ENCODE assay signal across 9 mouse cellular contexts in genomic region chr10:122931851-122932550, GRCm38 (mm10).
DNase-seq lines count a peak whose midpoint lies in the region; ATAC-seq lines count a peak whose summit lies in the region.
"Had no signal": no experiment of that assay in that cellular context is flagged by ENCODE, and none has a peak within 500 bp of the region (broad histone marks: within the 10 kb centered on the region; RNA-seq: fewer than 3 reads in every experiment).

No protein-coding gene starts in this region.

- peak; percentile 18 for DNase-seq in R1 (ENCODE audit: low read depth, low spot score)
- DNase-seq in brain, embryonic 18.5 days (ENCODE audit: low read depth, low spot score): peak; percentile 39
- peak; percentile 93 for DNase-seq in midbrain, embryonic 11.5 days (ENCODE audit: low spot score, missing footprints)
- DNase-seq in Muller cell, postnatal 12 days (ENCODE audit: inconsistent ontology term): no peak
- no peak for DNase-seq in gastrocnemius, adult 18-20 months (ENCODE audit: low spot score)
- DNase-seq: thymus, postnatal 36 days had no signal

- H3K4me2 ChIP-seq in forebrain, embryonic 16.5 days (ENCODE audit: low read length): 0 out of 2 replicates have a peak overlapping the region, but pooled peaks have one; percentile 33
- H3K4me2 ChIP-seq in midbrain, embryonic 11.5 days: no peak overlapping the region
- H3K4me2 ChIP-seq: lung, embryonic 15.5 days had no signal

- no peaks in the 10 kb centered on the region for H3K9me3 ChIP-seq in forebrain, embryonic 16.5 days (ENCODE audit: control insufficient read depth, low read length)
- no peaks in the 10 kb centered on the region for H3K9me3 ChIP-seq in midbrain, embryonic 11.5 days (ENCODE audit: control insufficient read depth, low read length)
- H3K9me3 ChIP-seq: lung, embryonic 15.5 days had no signal

- WGBS in forebrain, embryonic 16.5 days: 19% methylated on average over 10 of the region's 10 CpGs
- WGBS in midbrain, embryonic 11.5 days: 26% methylated on average over 10 of the region's 10 CpGs

- H3K9ac ChIP-seq in forebrain, embryonic 16.5 days (replicated peaks; ENCODE audit: low read depth, low read length): no peak overlapping the region
- peak overlapping the region; percentile 6; the same call in 1 of the 2 replicates for H3K9ac ChIP-seq in midbrain, embryonic 11.5 days (ENCODE audit: low read length)
- H3K9ac ChIP-seq: lung, embryonic 15.5 days had no signal

- no peaks in the 10 kb centered on the region for H3K36me3 ChIP-seq in forebrain, embryonic 16.5 days (ENCODE audit: control insufficient read depth, insufficient read depth)
- H3K36me3 ChIP-seq in midbrain, embryonic 11.5 days (ENCODE audit: control insufficient read depth, insufficient read depth, low read length): no peaks in the 10 kb centered on the region
- H3K36me3 ChIP-seq: lung, embryonic 15.5 days had no signal

- peak; percentile 88 for ATAC-seq in forebrain, embryonic 16.5 days
- ATAC-seq in midbrain, embryonic 11.5 days (ENCODE audit: low FRiP score): peak; percentile 91
- no peak for ATAC-seq in monocyte, adult 5-6 weeks (replicated peaks; ENCODE audit: insufficient number of reproducible peaks, low FRiP score, low TSS enrichment, poor library complexity, severe bottlenecking)

- H3K27me3 ChIP-seq in forebrain, embryonic 16.5 days (replicated peaks; ENCODE audit: control insufficient read depth, insufficient read depth, low read length): no peaks in the 10 kb centered on the region
- no peaks in the 10 kb centered on the region for H3K27me3 ChIP-seq in midbrain, embryonic 11.5 days (ENCODE audit: control insufficient read depth, insufficient read depth, low read length)
- H3K27me3 ChIP-seq: lung, embryonic 15.5 days had no signal

- peaks cover 36% of the 10 kb centered on the region for H3K4me1 ChIP-seq in forebrain, embryonic 16.5 days (replicated peaks; ENCODE audit: control insufficient read depth, insufficient read depth, low read length)
- H3K4me1 ChIP-seq in midbrain, embryonic 11.5 days (ENCODE audit: control insufficient read depth, insufficient read depth, low read length): peaks cover 38% of the 10 kb centered on the region

- no peak overlapping the region for H3K4me3 ChIP-seq in forebrain, embryonic 16.5 days (replicated peaks; ENCODE audit: low read length)
- H3K4me3 ChIP-seq in midbrain, embryonic 11.5 days (ENCODE audit: low read depth, low read length): no peak overlapping the region
- H3K4me3 ChIP-seq: lung, embryonic 15.5 days had no signal

- H3K27ac ChIP-seq in forebrain, embryonic 16.5 days (ENCODE audit: low read length): peak overlapping the region; percentile 83
- peak overlapping the region; percentile 85 for H3K27ac ChIP-seq in midbrain, embryonic 11.5 days (ENCODE audit: low read depth, low read length)
- H3K27ac ChIP-seq: lung, embryonic 15.5 days had no signal

Comparison
In these comparisons a context has a peak if more than half of its experiments do, and no peak if none do; other contexts are left out.
1. DNase-seq: peak in R1 (single experiment), brain, embryonic 18.5 days (single experiment) and midbrain, embryonic 11.5 days (single experiment); none in Muller cell, postnatal 12 days (single experiment) and gastrocnemius, adult 18-20 months (single experiment).